Mouse (Mus musculus) brown adipose tissue, adult 24 weeks (tissue): ENCODE results near the gene Rgs19. TPM values are rescaled to one million over a fixed set of nuclear protein-coding genes. Genes with fewer than 3 reads are reported as not detected.

Source experiments
- H3K27ac ChIP-seq: fragments of 200-500 bp; replicated peaks from 2 replicates; pipeline ENCODE4 v1.5.1; 2012; ENCODE audit warnings: low read depth, mild to moderate bottlenecking, low read length
- H3K4me1 ChIP-seq: fragments of 200-500 bp; 2 replicates; pipeline ENCODE4 v1.6.1; 2012; ENCODE audit warnings: low read length, mixed read lengths; ENCODE audit not compliant: control insufficient read depth, insufficient read depth, insufficient read length
- H3K4me3 ChIP-seq: fragments of 200-500 bp; 2 replicates; pipeline ENCODE4 v1.5.1; 2012; ENCODE audit warnings: low read depth, mild to moderate bottlenecking, low read length, moderate library complexity; ENCODE audit not compliant: insufficient read depth
- polyA plus RNA-seq: library from polyadenylated mRNA; stranded (reverse); fragments of >200 nt; gene quantifications from 2 replicates; pipeline ENCODE4 v1.2.4, GENCODE M21; 2012; ENCODE audit not compliant: missing spikeins, insufficient read depth, insufficient read length

The Rgs19 gene
- 27.0 and 27.9 TPM in 2 replicates for polyA plus RNA-seq

DNA sequence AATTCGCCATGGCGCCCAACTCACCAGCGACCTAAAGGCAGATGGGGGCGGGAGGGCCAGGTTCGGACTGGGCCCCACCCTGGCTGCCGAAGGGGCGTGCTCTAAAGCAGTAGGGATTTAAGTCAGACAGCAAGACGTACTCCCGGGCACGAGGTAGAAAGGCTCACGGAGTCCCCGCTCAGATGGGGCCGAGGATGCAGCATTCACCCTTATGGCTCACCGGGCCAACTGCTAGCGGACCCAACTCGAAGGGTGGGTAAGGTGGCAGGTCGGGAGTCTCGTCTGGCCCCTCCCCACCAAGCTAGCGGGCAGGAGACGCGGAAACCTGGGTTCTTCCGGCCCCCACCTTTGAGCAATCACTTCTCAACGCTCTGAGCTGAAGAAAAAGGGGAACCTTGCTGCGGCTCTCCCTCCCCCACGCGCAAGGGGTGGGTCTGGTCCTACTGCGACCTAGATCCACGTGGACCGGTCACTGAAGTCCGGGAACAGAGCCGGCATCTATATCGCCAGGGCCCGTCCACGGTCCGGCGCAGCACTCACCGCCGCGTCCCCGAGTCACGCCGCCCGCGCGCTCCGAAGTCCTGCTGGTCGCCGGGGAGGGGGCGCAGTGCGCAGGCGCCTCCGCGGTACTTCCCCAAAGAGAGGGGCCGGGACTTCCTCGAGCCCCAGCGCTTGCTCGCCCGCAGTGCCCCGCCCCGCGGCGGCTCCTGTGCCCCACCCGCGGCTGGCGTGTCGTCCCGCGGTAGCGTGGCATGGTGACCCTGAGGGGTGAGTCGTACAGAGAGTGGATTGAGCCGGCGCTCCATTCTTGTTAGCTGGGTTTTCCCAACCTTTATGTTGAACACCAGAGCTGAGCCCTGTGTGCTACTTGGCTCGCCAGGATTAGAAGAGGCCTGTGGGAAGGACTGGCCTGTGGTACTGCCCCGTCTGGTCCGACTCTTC, at the start of gene Rgs19:
Rgs19 (minus strand) TSS at position 639 of the 942 bp plus-strand sequence.
- Histone ChIP-seq H3K27ac (peak within 1 kb of the TSS; percentile 73), H3K4me3 (peak within 1 kb of the TSS; percentile 90), H3K4me1 (peaks cover 4% of the 10 kb centered on the region)

GRCm38 (mm10) chr2:181730051-181730450, 36.3 kb upstream of the Rgs19 start:
- H3K4me1 ChIP-seq = peaks cover 2% of the 10 kb centered on the region; the same call in 1 of the 2 replicates

DNA sequence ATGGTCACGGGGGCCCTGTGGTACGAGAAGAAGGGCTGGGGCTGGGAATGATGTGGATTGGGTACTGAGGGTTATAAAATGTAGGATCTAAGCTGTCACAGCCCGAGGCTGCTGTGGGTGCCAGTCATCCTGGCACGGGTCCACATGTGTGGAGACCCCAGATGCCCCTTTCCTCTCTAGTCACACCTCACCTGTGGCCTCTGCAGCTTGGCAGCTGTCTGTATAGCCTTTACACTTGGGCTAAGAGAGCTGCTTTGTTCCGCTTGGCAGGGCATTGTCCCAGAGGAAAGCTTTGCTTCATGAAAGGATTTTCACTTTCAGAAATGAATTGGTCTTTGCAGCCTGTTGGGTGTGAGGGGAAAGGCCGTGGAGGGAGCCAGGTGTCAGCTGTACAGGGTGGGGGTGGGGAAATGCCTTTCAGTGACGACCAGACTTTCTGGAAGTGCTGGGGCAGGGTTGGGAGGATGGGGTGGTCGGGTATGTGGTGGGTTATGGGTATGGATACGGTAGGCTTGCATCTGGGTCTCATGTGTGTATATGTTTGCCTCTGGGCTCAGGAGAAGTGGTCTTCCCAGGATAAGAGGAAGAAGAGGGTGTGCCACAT, 34.0 kb upstream of the Rgs19 start:
- peaks cover 2% of the 10 kb centered on the region; the same call in 1 of the 2 replicates for H3K4me1 ChIP-seq
- H3K27ac ChIP-seq = no peak overlapping the region
- H3K4me3 ChIP-seq = no peak overlapping the region

More at GRCm38 (mm10) chr2:181730051-181730450, 36.3 kb upstream of the Rgs19 start:
- Histone ChIP-seq H3K4me3 (no peak overlapping the region), H3K27ac (no peak overlapping the region)

DNA sequence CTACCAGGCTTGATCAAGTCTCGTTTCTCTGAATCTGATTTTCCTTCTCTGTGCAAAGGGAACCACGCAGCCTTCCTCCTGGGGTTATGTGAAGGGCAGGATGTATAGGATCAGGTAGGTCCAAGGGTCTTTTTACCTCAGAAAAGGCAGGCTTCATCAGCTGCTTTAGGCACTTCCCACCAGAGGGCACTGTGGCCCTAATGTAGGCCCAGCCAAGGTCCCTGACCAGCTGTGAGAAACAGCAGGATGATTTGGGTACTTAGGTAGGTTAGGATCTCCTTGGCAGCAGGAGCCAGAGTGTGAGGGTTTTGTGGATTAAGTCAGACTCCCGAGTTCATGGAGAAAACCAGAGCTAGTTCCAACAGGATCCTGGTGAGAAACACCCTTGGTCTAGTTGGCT, 28.4 kb upstream of the Rgs19 start:
- Histone ChIP-seq H3K4me3 (no peak overlapping the region), H3K4me1 (peaks cover 2% of the 10 kb centered on the region; the same call in 1 of the 2 replicates), H3K27ac (no peak overlapping the region)

DNA sequence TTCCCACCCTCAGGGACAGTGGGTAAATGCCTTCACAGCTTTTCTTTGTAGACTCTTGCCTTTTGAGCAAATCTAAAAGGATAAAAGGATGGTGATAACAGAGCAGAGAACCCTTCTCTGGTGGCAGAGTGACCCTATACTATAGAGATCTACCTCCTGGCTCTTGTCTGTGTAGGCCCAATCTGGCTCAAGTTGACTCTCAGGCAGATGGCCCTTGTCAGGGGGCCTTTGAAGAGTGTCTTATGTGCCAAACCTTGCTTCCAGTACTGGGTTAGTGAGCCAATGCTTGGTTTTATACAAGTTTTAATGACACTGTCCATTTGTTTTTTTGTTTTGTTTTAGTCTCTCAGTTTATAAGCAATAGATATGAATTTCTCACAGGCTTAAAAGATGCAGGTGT, 27.4 kb upstream of the Rgs19 start:
- Histone ChIP-seq H3K27ac (no peak overlapping the region), H3K4me1 (no peaks in the 10 kb centered on the region), H3K4me3 (no peak overlapping the region)

- H3K4me1 ChIP-seq = no peaks in the 10 kb centered on the region
- H3K27ac ChIP-seq = no peak overlapping the region
- no peak overlapping the region for H3K4me3 ChIP-seq
Observed at GRCm38 (mm10) chr2:181720061-181720460, 26.3 kb upstream of the Rgs19 start.

GRCm38 (mm10) chr2:181716991-181717390, 23.2 kb upstream of the Rgs19 start:
- H3K4me3 ChIP-seq = no peak overlapping the region
- H3K27ac ChIP-seq = no peak overlapping the region
- H3K4me1 ChIP-seq = no peaks in the 10 kb centered on the region

- Histone ChIP-seq H3K4me1 (no peaks in the 10 kb centered on the region), H3K4me3 (no peak overlapping the region), H3K27ac (no peak overlapping the region)
Observed at GRCm38 (mm10) chr2:181715382-181715781, 21.6 kb upstream of the Rgs19 start.

GRCm38 (mm10) chr2:181714903-181715326, 21.1 kb upstream of the Rgs19 start, which contains the start of gene Oprl1:
Oprl1 (plus strand) TSS chr2:181715016.
- Histone ChIP-seq H3K4me1 (no peaks in the 10 kb centered on the region), H3K4me3 (no peak within 1 kb of the TSS), H3K27ac (no peak within 1 kb of the TSS)

DNA sequence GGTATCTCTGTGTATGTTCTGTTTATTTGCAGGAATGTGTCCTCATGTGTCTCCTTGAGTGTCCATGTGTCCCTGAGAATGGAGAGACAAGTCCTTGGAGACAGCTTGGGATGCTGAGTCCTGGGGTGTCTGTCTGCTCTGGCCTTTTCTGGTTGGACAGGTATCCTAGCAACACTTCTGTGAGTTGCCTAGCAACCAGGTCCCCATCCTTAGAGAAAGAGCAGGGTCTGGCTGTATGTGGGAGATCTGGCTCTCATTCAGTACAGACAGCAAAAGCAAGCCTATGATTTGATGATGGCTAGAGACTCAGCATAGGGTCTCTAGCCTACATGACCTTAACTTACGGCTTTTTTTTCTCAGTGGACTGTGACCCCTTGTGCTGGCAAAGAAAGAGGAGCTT, 20.0 kb upstream of the Rgs19 start:
- H3K4me3 ChIP-seq = no peak overlapping the region
- no peak overlapping the region for H3K27ac ChIP-seq
- no peaks in the 10 kb centered on the region for H3K4me1 ChIP-seq

DNA sequence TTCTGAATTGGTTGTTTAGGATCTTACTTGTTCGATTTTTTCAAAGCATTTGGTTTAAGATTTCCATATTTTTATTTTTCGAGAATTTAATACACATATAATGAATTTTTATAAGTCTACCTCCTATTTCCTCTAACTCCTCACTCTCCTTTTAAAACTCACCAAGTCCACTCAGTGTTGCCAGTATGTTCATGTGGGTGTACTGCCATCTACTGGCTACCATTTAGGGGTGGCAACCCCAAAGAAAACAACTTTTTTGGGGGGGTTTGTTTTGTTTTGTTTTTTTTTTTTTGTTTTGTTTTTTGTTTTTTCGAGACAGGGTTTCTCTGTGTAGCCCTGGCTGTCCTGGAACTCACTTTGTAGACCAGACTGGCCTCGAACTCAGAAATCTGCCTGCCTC, 12.9 kb upstream of the Rgs19 start:
- H3K27ac ChIP-seq = no peak overlapping the region
- no peak overlapping the region for H3K4me3 ChIP-seq
- no peaks in the 10 kb centered on the region for H3K4me1 ChIP-seq

GRCm38 (mm10) chr2:181698241-181698640, 4.5 kb upstream of the Rgs19 start, which contains the start of gene Lkaaear1:
Lkaaear1 (minus strand) TSS chr2:181698442.
- H3K4me3 ChIP-seq = no peak within 1 kb of the TSS
- 0 out of 2 replicates have a peak, but pooled peaks cover 1% of the 10 kb centered on the region for H3K4me1 ChIP-seq

GRCm38 (mm10) chr2:181696801-181697420, 3.1 kb upstream of the Rgs19 start:
- peaks cover 4% of the 10 kb centered on the region for H3K4me1 ChIP-seq
- H3K27ac ChIP-seq = no peak overlapping the region
- H3K4me3 ChIP-seq = no peak overlapping the region

More at GRCm38 (mm10) chr2:181698241-181698640, 4.5 kb upstream of the Rgs19 start, which contains the start of gene Lkaaear1:
- no peak within 1 kb of the TSS for H3K27ac ChIP-seq

- no peak overlapping the region for H3K27ac ChIP-seq
- peaks cover 4% of the 10 kb centered on the region for H3K4me1 ChIP-seq
- no peak overlapping the region for H3K4me3 ChIP-seq
Observed at GRCm38 (mm10) chr2:181695776-181696175, 2.0 kb upstream of the Rgs19 start.

DNA sequence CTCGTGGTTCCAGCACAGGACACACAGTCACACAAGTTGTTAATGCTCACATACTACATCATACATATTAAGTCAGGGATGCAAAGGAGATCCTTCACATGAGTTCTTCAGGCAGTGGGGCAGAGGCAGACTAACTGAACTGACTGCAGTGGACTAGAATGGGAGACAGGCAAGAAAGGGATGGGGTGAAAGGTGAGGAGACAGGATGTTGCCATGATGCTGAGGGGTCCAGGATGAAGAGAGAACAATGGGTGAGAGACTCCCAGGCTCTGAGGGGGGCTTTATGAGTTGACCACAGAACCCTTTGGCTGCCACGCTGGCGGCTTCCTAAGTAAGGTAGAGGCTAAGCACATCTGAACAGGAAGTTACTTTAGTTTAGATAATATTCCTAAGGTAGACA, 804 bp upstream of the Rgs19 start:
- Histone ChIP-seq H3K27ac (no peak overlapping the region), H3K4me3 (no peak overlapping the region), H3K4me1 (peaks cover 4% of the 10 kb centered on the region)
